Mouse (Mus musculus) kidney, embryonic 15.5 days (tissue): ENCODE data around the gene Ube2f. TPM values are rescaled to one million over a fixed set of nuclear protein-coding genes. Genes with fewer than 3 reads are reported as not detected.

Experiments
- ATAC-seq: fragments of 200-750 bp; cut with Nextera tagmentation; replicated peaks from 2 replicates; pipeline ENCODE4 v1.8.0; 2017; ENCODE audit warnings: moderate TSS enrichment; ENCODE audit not compliant: low FRiP score
- H3K27ac ChIP-seq: fragments of 300-500 bp; sonication (generic); 2 replicates; pipeline ENCODE4 v1.5.1; 2015; ENCODE audit warnings: mild to moderate bottlenecking, inconsistent platforms
- H3K27me3 ChIP-seq: fragments of 300-500 bp; sonication (generic); 2 replicates; pipeline ENCODE4 v1.6.1; 2015; ENCODE audit warnings: inconsistent platforms
- H3K36me3 ChIP-seq: fragments of 300-500 bp; sonication (generic); 2 replicates; pipeline ENCODE4 v1.6.1; 2015; ENCODE audit warnings: inconsistent platforms
- H3K4me1 ChIP-seq: fragments of 300-500 bp; sonication (generic); 2 replicates; pipeline ENCODE4 v1.6.1; 2015; ENCODE audit warnings: inconsistent platforms
- H3K4me2 ChIP-seq: fragments of 300-500 bp; sonication (generic); 2 replicates; pipeline ENCODE4 v1.6.1; 2015; ENCODE audit warnings: moderate library complexity, mild to moderate bottlenecking, inconsistent platforms
- H3K4me3 ChIP-seq: fragments of 300-500 bp; sonication (generic); replicated peaks from 2 replicates; pipeline ENCODE4 v1.5.1; 2015; ENCODE audit warnings: mild to moderate bottlenecking, inconsistent platforms
- H3K9ac ChIP-seq: fragments of 300-500 bp; sonication (generic); 2 replicates; pipeline ENCODE4 v1.6.1; 2015; ENCODE audit warnings: mild to moderate bottlenecking, inconsistent platforms
- H3K9me3 ChIP-seq: fragments of 300-500 bp; sonication (generic); replicated peaks from 2 replicates; pipeline ENCODE4 v1.6.1; 2016; ENCODE audit warnings: inconsistent platforms
- WGBS: fragments of 180-500 bp; shearing (Covaris S2); methylation state at CpG from one replicate; pipeline ENCODE4 v1.1.7; 2015; ENCODE audit warnings: mixed read lengths; 5-methylcytosine and 5-hydroxymethylcytosine counted together
- polyA plus RNA-seq: library from polyadenylated mRNA; unstranded; fragments of >200 nt; fragmentation: Nextera tagmentation; extraction: Ambion mirVana; gene quantifications from 2 replicates; pipeline ENCODE4 v1.2.1, GENCODE M21; 2015

The Ube2f gene
- polyA plus RNA-seq, 1 experiment from 2014 or later: 72.6 TPM

DNA sequence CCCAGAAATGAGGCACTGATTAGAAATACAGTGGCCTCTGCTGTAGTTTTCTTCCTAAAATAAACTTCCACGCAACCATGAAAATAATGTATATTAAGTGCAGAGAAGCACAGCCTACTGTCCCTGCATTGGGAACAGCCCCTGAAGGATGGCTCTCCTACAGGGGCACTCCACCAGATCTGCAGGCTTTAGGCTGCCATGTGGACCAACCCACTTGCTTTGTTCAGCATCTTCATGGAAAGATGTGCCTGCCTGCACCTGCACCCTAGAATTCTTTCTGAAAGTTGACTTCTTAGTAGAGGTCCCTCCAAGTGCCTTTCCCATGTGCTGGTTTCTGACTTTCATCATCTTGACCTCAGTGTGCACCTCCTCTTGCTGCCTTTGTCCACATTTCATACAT is 34.8 kb upstream of the Ube2f start:
- Histone ChIP-seq H3K27me3 (no peaks in the 10 kb centered on the region), H3K4me1 (0 out of 2 replicates have a peak, but pooled peaks cover 19% of the 10 kb centered on the region), H3K4me3 (no peak overlapping the region), H3K36me3 (no peaks in the 10 kb centered on the region), H3K27ac (no peak overlapping the region), H3K9me3 (no peaks in the 10 kb centered on the region), H3K9ac (no peak overlapping the region), H3K4me2 (no peak overlapping the region)
- 86% methylated on average over 1 of the region's 1 CpGs for WGBS
- no peak for ATAC-seq

DNA sequence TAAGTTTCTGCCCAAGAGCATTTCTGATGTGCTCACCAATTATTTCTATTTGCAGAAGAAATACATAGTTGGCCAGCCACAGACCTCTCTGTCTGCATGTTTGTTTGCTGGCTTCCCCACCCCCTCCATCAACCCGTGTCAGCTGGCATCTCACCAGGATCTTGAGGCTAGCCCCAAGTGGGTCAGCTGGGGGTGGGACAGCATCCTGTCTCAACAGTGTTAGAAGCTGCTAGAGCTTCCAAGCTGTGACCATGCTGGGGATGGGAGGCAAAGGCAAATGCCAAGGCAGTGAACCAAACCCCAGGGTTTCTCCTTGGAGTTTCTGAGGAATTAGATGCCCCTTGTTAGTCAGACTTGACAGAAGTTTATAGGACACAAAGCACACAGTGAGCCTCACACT is 34.1 kb upstream of the Ube2f start:
- Histone ChIP-seq H3K27me3 (no peaks in the 10 kb centered on the region), H3K4me2 (no peak overlapping the region), H3K4me3 (no peak overlapping the region), H3K36me3 (no peaks in the 10 kb centered on the region), H3K9ac (no peak overlapping the region), H3K9me3 (no peaks in the 10 kb centered on the region), H3K4me1 (0 out of 2 replicates have a peak, but pooled peaks cover 13% of the 10 kb centered on the region), H3K27ac (no peak overlapping the region)
- WGBS: 50% methylated on average over 1 of the region's 1 CpGs
- ATAC-seq: no peak

DNA sequence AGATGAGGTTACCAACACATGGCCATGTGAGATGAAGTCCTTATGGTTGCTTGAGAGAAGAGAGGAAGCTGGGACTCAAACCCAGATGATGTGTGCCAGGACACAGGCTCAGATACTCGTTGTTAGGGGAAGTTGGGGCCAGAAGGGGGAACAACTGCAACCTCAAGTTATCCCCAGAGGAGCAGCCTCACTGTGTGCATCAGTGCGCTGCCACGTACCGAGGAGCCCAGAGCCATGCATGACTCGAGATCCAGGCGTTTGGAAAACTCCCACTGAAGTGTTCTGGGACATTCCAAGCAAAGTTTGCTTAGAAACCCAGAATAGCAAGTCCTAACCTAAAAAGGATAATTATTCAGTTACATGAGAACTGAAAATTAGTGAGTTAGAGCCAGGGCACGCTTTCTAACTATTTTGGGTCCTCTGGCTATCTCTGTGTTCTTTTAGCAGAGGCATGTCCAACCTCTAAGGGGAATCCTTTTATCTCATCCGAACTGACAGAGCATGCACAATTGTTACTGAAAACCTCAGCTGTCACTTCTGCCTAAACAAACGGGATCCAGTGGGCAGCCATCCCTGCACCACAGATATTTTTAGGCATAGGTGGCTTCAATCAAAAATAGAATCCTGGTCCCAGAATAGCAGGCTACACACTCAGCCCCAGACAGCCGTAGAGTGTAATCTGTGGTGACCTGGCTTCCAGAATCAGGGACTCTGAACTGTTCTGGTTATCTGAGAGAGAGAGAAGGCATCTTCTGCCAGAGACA is 33.4 kb upstream of the Ube2f start:
- H3K27ac ChIP-seq: no peak overlapping the region
- WGBS: 52% methylated on average over 10 of the region's 10 CpGs
- no peaks in the 10 kb centered on the region for H3K9me3 ChIP-seq
- no peak overlapping the region for H3K4me2 ChIP-seq
- H3K36me3 ChIP-seq: no peaks in the 10 kb centered on the region
- no peak overlapping the region for H3K9ac ChIP-seq
- 0 out of 2 replicates have a peak, but pooled peaks cover 6% of the 10 kb centered on the region for H3K4me1 ChIP-seq
- no peak for ATAC-seq
- H3K4me3 ChIP-seq: no peak overlapping the region
- no peaks in the 10 kb centered on the region for H3K27me3 ChIP-seq

DNA sequence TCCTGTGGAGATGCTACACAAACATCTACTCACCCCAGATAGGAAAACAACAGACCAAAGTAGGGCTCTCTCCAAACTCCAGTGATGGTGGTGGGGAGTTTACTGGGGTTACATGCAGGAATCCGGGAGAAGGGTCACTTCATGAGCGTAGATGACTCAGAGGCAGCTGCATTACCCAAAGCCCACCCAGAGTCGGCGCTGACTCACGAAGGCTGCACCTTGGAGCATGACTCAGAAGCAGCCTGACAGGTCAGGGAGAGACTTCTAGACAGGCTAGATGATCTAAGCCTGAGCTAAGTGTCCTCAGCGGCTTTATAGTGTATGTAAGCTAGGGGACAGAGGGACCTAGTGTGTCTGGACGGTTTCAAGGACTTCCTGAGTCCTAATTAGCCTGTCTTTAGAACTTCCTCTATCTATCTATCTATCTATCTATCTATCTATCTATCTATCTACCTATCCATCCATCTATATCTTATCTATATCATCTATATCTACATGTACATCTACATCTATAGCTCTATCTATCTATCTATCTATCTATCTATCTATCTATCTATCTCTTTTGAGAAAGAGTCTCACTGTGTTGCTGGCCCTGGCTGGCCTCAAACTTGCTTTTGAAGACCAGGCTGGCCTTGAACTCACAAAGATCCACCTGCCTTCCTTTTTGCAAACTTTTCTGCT is 30.3 kb upstream of the Ube2f start:
- Histone ChIP-seq H3K27ac (no peak overlapping the region), H3K4me3 (no peak overlapping the region), H3K4me2 (no peak overlapping the region), H3K4me1 (0 out of 2 replicates have a peak, but pooled peaks cover 5% of the 10 kb centered on the region), H3K9ac (no peak overlapping the region), H3K27me3 (no peaks in the 10 kb centered on the region), H3K36me3 (no peaks in the 10 kb centered on the region), H3K9me3 (no peaks in the 10 kb centered on the region)
- WGBS: 85% methylated on average over 7 of the region's 7 CpGs
- no peak for ATAC-seq

DNA sequence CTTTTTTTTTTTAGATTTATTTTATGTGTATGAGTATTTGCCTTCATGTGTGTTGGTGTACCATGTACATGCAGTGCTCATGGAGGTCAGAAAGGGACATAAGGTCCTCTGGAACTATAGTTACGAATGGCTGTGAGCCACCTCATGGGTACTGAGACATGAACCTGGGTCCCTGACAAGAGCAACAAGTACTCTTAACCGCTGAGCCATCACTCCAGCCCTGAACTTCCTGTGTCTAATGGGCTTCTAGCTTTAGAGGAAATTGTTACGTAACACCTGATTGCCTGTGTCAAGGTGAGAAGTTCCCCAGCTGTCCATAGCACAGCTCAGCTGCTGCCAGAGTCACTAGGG is 29.8 kb upstream of the Ube2f start:
- H3K4me1 ChIP-seq: 0 out of 2 replicates have a peak, but pooled peaks cover 5% of the 10 kb centered on the region
- no peak overlapping the region for H3K27ac ChIP-seq
- WGBS: 65% methylated on average over 3 of the region's 3 CpGs
- H3K4me2 ChIP-seq: no peak overlapping the region
- ATAC-seq: no peak
- no peak overlapping the region for H3K9ac ChIP-seq
- H3K4me3 ChIP-seq: no peak overlapping the region
- no peaks in the 10 kb centered on the region for H3K9me3 ChIP-seq
- H3K27me3 ChIP-seq: no peaks in the 10 kb centered on the region
- no peaks in the 10 kb centered on the region for H3K36me3 ChIP-seq

DNA sequence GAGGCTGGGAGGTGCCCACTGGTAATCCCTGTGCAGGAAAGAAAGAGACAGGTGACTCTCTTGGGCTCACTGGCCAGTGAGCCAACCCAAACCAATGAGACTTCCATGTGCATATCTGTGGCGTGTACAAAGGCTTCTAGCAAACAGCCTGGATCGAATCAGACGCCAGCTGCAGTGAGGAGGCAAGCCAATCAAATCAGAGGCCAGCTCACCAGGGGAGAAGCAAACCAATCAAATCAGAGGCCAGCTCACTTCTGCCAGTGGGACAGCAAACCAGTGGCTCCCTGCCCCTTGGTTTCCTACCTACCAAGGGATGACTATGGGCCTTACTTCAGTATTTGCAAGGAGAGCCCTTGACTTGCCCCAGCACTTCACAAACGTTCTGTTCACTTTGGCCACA is 23.5 kb upstream of the Ube2f start:
- no peak overlapping the region for H3K27ac ChIP-seq
- H3K4me2 ChIP-seq: no peak overlapping the region
- no peaks in the 10 kb centered on the region for H3K27me3 ChIP-seq
- no peak overlapping the region for H3K4me3 ChIP-seq
- no peaks in the 10 kb centered on the region for H3K4me1 ChIP-seq
- ATAC-seq: no peak
- WGBS: 82% methylated on average over 4 of the region's 4 CpGs
- H3K9me3 ChIP-seq: no peaks in the 10 kb centered on the region
- no peak overlapping the region for H3K9ac ChIP-seq
- no peaks in the 10 kb centered on the region for H3K36me3 ChIP-seq

DNA sequence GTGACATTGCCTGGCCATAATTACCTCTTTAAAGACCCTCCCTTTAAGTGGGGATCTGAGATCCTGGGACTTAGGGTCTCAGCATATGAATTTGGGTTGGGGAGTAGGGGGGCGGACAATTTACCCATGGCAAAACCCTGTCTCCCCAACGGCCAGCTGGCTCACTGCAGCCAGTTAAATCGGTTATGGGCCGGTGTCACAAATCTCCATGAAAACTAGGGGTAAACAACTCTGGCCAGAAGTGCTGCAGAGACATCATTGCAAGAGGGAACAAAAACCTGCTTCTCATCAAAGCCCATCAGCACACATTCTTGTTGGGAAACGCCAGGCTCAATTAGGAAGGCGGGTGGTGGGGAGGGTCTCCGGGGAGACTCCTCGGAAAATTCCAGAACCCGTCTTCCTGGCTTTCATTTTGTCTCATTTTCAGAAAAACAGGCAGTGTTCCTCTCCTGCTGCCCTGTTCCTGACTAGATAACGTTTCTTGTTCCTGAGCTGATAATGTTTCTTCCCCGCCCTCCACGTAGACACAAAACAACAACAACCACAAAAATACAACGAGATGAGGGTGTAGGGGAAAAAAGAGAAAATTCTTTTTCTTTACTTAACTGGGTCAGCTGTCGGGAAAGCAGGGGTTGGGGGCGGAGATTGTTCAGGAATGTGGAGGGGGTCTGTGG is 22.6 kb upstream of the Ube2f start:
- no peaks in the 10 kb centered on the region for H3K27me3 ChIP-seq
- no peaks in the 10 kb centered on the region for H3K4me1 ChIP-seq
- no peaks in the 10 kb centered on the region for H3K9me3 ChIP-seq
- 62% methylated on average over 15 of the region's 15 CpGs for WGBS
- no peak overlapping the region for H3K4me3 ChIP-seq
- H3K27ac ChIP-seq: no peak overlapping the region
- H3K4me2 ChIP-seq: no peak overlapping the region
- no peak overlapping the region for H3K9ac ChIP-seq
- no peaks in the 10 kb centered on the region for H3K36me3 ChIP-seq
- no peak for ATAC-seq

DNA sequence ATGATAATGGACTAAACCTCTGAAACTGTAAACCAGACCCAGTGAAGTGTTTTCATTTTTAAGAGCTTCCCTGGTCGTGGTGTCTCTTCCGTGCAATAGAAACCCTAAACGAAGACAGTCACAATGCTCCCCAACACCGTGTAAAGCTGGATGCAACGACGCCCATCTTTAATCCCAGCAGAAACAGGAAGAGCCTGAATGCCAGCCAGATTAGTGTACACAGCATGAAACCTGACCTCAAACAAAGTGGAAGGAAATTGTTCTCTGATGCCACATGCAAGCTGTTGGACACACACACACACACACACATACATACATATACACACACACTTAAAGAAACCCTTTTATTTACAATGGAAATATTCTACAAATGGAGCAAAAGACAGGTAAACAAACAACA is 19.0 kb upstream of the Ube2f start:
- Histone ChIP-seq H3K9ac (no peak overlapping the region), H3K27ac (no peak overlapping the region), H3K36me3 (no peaks in the 10 kb centered on the region), H3K27me3 (0 out of 2 replicates have a peak, but pooled peaks cover 2% of the 10 kb centered on the region), H3K4me3 (no peak overlapping the region), H3K4me1 (no peaks in the 10 kb centered on the region), H3K9me3 (no peaks in the 10 kb centered on the region), H3K4me2 (no peak overlapping the region)
- no peak for ATAC-seq
- WGBS: 71% methylated on average over 6 of the region's 6 CpGs

DNA sequence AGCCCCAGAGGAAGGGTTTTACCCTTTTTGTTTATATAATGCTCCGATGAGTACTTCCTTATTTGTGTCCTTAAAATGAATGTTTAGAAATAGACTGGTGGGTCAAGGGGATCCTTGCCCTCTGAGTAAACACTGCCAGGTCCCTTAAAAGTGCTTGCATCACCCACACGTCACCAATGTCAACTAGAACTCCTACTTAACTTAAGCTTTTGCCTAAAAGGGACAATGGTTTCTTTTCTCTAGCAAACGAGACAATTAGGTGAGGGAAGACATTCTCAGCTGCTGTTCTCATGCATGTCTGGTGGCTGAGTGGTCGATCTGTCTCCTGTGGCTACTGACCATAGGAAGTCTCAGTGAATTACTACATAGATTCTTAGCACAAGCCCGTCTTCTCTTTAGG is 18.2 kb upstream of the Ube2f start:
- ATAC-seq: no peak

DNA sequence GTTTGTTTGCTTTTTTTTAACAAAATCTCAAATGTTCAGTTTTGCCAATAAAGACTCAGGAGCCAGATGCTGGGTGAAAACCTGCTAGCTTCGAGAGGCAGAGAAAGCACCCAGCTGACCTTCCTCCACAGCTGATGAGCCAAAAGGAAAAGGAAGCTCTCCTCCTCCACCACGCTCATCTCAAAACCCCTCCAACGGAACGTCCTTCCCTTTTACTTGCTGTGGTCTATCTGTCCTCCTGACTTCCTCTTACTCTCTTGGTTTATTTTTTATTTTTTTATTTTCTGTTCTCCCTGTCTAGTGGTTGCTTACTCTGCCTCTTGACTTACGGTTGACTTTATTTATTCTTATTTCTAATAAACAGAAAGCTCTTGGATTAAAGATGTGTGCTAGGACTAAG is 14.7 kb upstream of the Ube2f start:
- Histone ChIP-seq H3K4me1 (no peaks in the 10 kb centered on the region), H3K9ac (no peak overlapping the region), H3K27ac (no peak overlapping the region), H3K36me3 (no peaks in the 10 kb centered on the region), H3K4me2 (no peak overlapping the region), H3K9me3 (no peaks in the 10 kb centered on the region), H3K4me3 (no peak overlapping the region), H3K27me3 (0 out of 2 replicates have a peak, but pooled peaks cover 3% of the 10 kb centered on the region)
- no peak for ATAC-seq
- WGBS: 56% methylated on average over 5 of the region's 5 CpGs

More for the DNA sequence above, 18.2 kb upstream of the Ube2f start:
- Histone ChIP-seq H3K36me3 (no peaks in the 10 kb centered on the region), H3K4me1 (no peaks in the 10 kb centered on the region), H3K9ac (no peak overlapping the region), H3K27ac (no peak overlapping the region), H3K27me3 (0 out of 2 replicates have a peak, but pooled peaks cover 3% of the 10 kb centered on the region), H3K4me3 (no peak overlapping the region), H3K4me2 (no peak overlapping the region), H3K9me3 (no peaks in the 10 kb centered on the region)
- 70% methylated on average over 5 of the region's 5 CpGs for WGBS

DNA sequence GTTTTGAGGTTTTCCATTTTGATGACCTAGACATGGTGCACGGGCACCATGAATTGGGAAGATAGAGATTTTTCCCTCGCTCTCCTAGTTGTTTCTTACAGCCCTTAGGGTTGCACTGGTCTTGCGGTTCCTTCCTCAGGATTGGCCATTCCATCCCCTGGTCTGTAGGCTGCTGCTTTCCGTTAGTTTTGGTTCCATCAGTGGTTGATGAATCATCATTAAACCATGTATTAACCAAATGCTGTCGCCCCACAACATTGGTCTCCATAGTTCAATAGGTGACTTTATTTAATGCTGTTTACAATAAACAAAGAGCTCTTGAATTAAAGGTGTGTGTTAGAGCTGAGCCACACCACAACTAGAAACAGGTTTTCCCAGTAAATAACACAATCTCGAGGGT is 12.4 kb upstream of the Ube2f start:
- H3K9me3 ChIP-seq: no peaks in the 10 kb centered on the region
- H3K27ac ChIP-seq: no peak overlapping the region
- ATAC-seq: no peak
- H3K36me3 ChIP-seq: no peaks in the 10 kb centered on the region
- 78% methylated on average over 6 of the region's 6 CpGs for WGBS
- H3K4me3 ChIP-seq: no peak overlapping the region
- 0 out of 2 replicates have a peak, but pooled peaks cover 3% of the 10 kb centered on the region for H3K27me3 ChIP-seq
- H3K4me2 ChIP-seq: no peak overlapping the region
- no peak overlapping the region for H3K9ac ChIP-seq
- no peaks in the 10 kb centered on the region for H3K4me1 ChIP-seq

DNA sequence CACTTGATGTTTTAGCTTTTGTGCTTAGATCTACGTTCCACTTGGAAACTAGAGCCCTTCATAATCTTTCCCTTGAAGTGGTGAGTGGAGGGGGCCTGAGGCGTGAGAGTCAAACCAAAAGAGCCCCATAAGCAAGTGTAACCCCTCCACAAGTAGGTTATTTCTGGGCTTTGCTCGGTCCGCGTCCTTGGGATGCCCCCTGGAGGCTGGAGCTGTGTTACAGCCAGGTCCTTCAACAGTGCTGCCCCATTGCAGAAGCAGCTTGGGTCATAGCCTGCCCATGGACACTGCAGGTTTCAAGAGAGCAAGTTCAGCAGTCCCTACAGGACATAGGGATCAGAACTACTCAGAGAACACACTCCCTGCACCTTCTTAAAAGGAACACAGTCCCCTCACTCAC is 11.0 kb upstream of the Ube2f start:
- 24% methylated on average over 5 of the region's 5 CpGs for WGBS
- no peak for ATAC-seq
- no peak overlapping the region for H3K4me2 ChIP-seq

More for the DNA sequence above, 11.0 kb upstream of the Ube2f start:
- Histone ChIP-seq H3K9ac (no peak overlapping the region), H3K36me3 (no peaks in the 10 kb centered on the region), H3K4me1 (no peaks in the 10 kb centered on the region), H3K9me3 (no peaks in the 10 kb centered on the region), H3K4me3 (no peak overlapping the region), H3K27ac (no peak overlapping the region), H3K27me3 (0 out of 2 replicates have a peak, but pooled peaks cover 3% of the 10 kb centered on the region)
